Mouse (Mus musculus) monocyte, adult 2 months (primary cell): ENCODE measurements around the gene Cnih4.

Experiments
- DNase-seq, 2 experiments: peaks; one replicate each; pipeline ENCODE4 v3.0.0; 2022; ENCODE audit warnings: low spot score in 2 of 2, low read depth in 1 of 2

Gene Cnih4

DNA sequence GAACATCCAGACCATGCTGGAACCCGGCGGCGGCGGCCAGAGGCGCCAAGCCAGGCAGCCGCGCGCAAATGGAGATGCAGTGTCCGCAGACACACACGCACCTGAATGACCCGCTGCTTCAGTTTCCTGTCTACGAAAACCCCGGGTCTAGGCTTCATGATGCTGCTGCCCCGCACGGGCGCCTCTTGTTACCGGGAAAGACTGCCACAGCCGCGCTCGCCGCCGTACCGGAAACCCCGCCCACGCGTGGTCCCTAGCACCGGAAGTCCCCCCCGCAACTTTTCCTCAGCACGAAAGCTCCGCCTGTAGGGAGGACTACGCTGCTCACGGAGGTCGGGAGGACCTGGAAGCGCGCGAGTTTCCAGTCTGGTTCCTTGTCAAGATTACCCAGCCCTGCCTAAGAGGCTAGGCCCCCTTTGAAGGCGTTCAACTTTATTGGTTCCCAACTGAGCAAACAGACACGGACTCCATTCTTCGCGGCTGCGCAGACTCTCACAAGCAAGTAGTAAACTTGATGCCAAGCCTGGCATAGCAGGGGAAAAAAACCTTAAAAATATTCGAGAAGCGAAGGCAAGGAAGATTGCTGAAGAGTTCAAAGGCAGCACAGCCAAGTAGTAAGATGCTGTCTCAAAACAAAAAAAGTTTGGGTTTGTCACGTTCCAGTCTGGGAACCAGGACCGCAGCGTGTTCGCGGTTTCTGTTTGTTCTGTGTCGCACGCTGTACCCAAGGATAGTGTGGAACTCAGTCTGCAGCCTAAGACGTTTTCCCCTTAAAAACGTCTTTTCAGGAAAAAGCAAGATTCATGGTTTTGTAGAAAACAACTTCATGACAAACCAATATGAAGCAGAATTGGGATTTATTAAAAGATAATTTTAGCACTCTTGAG is at the start of gene Cnih4, which contains the start of gene Nvl:
Gene Cnih4 (plus strand): TSS at position 744 of the 887 bp plus-strand sequence.
Gene Nvl (minus strand): TSS at position 255 of the 887 bp plus-strand sequence.
- DNase-seq, result peak; percentile 66 to 80

DNA sequence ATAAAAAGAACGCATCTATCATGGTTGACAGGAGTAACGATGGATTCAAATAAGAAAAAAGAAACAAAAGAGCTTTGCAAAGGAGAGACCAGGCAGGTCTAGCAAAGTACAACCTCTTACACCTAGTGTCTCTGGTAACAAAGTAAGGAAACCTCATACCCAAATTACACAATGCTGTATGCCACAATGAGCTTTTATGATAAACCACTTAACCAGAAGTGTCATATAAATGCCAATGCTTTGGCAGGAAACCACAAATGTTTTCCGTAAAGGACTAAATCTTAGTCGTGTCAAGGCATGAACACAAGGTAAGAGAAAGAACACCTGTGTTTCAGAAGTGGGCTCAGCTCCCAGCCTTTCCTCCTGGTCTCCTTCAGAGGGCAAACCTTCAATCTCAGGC is 27.4 kb upstream of the Cnih4 start:
- no peak for DNase-seq

DNA sequence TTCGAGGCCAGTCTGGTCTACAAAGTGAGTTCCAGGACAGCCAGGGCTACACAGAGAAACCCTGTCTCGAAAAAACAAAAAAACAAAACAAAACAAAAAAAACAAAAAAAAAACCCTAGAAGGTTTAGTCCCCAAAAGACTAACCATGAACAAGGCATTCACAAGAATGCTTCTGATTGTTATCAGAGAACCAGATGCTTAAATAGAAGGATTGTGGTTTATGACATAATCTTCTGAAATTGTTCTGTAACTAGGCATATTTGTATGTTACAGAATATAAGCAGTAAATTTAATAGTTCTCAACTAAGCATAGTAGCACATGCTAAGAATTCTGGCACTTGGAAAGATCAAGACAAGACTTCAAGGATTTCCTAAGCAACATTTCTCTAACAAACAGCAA is 20.3 kb upstream of the Cnih4 start:
- no peak for DNase-seq

DNA sequence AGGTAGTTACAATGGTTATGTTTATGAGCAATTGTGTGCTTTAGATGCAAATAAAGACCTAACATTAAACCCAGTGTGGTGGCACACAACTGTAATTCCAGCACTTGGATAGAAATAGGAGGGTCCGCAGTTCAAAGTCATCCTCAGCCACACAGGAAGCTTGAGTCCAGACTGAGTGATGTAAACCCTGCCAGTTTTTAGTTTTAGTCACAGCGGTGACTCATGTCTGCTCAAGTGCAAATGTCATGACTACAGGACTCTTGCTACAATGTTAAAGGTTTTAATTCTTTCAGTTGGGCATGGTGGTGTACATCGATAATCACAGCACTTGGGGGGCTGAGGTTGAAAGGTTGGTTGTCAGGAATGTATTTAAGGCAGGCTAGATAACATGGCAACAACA is 18.6 kb upstream of the Cnih4 start:
- no peak for DNase-seq

DNA sequence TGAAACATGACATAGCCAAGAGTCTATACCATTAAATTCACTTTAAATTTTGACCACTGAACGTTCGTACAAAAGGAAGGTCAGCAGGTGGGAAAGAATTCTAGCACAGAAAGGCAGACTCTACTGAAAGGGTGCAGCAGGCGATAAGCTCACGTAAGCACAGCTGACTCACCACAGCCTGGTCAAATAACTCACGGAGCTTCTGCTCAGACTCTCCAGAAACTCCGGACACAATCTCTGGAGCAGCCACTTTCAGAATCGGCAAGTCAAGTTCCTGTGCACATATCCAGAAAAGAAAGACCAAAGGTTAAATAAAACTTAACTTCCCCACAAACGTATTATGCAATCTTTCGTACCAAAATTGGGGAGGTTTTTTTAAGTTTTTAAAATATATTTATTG is 17.7 kb upstream of the Cnih4 start:
- DNase-seq, result no peak

DNA sequence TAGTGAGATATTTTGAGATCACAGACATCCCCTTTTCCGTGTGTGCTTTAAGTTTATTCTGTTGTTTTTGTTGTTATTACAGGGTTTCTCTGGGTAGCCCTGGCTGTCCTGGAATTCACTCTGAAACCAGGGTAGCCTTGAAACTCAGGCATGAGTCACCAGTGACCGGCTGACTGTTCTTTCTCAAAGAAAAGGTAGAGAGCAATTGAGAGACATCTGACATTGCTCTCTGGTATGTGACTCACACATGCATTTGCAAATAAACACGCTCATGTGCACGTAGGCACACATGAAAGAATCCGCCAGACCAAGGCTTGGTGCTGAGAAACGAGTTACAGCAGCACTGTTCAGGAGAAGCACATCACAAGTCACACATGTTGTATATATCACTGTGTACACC is 12.6 kb upstream of the Cnih4 start:
- DNase-seq, result no peak

DNA sequence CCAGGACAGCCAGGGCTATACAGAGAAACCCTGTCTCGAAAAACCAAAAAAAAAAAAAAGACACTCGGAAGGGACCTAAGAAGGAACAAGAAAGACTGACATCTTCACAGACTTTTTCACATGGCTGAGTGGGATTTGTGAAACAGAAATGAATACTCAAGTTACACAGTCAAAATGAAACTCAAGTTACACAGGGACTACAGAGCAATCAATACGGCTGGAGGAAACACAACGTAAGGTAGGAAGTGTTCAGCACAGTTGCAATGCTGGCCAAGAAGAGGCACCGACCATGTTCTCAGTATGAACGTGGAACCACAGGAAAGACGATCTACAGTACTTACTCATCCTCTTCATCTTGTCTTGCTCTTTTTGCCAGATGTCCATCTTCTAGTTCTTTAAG is 5.8 kb upstream of the Cnih4 start:
- no peak for DNase-seq

DNA sequence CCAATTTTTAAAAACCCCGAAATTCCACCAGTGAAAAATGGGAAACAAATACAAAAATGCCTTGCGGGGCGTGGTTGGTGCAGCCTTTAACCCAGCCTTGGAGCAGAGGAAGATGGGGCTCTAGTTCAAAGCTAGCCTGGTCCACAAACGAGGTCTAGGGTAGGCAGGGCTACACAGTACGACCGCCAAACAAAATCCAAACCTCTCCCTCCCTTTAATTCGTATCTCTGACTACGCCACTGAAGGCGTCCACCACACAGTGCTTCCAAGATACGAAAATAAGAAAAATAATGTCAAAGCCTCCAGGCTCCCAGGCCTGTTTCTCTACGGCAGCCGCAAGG is 914 bp upstream of the Cnih4 start:
- no peak for DNase-seq

DNA sequence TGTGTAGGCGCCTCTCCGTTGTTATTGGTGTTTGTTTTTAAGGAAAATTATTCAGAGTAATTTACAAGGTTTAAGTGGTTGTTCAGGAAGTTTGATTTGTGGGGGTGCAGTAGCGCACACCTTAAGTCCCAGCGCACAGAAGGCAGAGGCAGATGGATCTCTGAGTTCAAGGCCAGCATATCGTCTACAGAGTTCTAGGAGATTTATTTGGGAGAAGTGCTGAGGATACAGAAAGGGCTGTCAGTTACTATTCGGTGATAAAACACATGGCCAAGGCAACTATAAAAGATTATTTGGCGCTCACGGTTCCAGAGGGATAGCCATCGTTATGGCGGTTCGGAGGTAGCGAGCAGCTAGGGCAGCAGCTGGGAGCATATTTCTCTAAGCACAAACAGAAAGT is 473 bp downstream of the Cnih4 start:
- DNase-seq, result no peak

DNA sequence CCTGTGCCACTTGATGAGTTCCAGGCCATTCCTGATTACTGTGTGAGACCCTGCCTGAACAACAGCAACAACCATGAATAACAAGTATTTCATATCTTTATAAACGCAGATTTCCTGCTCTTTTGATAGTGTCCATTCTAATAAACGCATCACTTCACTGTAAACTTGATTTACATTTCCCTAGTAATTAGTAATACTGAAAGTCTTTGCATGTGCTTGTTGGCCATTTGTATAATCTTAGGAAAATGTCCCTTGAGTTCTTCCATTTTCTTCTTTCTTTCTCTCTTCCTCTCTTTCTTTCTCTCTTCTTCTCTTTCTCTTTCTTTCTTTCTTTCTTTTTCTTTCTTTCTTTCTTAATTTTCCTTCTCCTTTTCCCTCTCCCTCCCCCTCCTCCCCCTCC is 1.7 kb downstream of the Cnih4 start:
- DNase-seq, result no peak

DNA sequence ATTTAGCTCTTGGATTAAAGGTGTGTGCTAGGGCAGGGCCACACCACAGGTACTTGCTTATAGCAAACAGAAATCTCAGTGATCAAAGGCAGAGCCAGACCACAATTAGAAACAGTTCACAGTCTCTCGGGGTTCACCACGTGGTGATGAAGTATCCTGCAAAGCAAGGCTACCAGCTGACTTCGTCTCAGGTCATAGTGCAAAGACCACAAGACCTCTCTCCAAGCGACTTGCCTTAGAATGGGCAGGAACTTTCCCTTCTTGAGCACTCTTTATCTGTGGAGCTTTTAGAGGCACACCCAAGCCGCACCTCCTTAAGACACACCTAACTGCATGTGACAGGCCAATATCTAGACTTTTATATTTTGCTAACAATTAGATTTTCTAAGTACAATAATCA is 4.0 kb downstream of the Cnih4 start:
- no peak for DNase-seq

DNA sequence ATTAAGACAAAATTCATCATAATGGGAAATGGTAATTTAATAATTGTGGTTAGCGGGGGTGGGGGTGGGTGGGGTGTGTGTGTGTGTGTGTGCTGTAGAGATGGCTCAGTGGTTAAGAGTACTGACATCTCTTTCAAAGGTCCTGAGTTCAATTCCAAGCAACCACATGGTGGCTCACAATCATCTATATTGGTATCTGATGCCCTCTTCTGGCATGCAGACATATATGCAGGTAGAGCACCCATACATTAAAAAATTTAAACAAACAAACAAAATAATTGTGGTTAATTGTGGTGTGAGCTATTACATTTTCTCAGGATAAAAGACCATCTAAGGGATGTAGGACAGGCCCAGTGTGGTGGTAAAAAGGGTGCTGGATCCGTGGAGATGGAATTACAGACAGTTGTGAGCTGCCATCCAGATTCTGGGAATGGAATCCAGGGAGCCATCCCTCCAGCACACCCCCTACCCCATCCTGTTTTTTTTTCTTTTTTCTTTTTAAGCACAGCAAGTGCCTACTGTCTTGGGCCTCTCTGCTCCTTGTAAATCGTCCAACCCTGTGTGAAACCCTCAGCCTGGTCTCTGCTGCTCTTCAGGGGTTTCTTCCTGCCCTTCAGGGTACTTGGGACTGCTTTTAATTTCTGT is 5.0 kb downstream of the Cnih4 start:
- no peak for DNase-seq

DNA sequence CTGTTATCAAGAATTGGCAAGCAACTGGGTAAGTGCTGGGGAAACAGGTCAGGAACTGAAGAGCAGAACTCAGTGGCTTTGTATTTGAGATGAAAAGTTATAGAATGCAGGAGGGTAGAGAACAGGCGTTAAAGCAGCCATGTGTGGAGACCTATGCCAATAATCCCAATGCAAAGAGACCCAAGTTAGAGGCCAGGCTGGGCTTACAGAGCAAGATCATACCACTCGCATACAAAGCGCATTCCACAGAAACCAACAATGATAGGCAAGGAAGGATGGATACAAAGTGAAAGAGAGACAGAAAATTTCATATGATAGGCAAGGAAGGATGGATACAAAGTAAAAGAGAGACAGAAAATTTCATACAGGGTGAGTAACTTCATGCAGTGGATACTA is 5.9 kb downstream of the Cnih4 start:
- no peak for DNase-seq

DNA sequence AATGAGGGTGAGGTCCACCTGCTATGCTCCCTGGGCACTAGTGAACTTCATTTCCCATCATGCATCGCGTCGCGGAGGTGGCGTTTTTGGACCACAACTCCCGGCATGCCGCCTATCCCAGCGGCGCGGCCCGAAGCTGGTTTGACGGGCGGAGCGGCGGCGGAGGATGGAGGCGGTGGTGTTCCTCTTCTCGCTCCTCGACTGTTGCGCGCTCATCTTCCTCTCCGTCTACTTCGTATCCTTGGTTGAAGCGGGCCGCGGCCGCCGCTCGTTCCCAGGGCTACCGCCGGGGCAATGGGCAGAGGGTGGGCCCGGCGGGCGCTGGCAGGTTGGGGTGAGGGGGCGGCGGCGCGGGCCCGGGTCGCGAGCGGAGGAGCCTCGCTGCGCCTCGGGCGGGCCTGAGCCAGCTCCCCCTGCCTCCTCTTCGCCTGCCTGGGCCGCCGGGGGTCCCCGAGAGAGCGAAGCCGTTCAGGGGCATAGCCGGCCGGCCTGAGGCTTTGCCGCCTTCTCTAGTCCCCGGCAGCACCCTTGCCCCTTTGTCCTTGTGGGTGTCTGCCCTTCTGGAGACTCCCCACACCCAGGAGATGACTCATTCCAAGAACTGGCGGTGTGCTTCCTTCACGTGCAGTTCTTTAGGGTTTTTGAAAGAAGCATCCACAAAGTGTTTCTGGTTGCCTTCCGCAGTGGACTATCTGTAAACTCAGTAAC is 6.5 kb downstream of the Cnih4 start:
- peak; percentile 60 to 71 for DNase-seq

DNA sequence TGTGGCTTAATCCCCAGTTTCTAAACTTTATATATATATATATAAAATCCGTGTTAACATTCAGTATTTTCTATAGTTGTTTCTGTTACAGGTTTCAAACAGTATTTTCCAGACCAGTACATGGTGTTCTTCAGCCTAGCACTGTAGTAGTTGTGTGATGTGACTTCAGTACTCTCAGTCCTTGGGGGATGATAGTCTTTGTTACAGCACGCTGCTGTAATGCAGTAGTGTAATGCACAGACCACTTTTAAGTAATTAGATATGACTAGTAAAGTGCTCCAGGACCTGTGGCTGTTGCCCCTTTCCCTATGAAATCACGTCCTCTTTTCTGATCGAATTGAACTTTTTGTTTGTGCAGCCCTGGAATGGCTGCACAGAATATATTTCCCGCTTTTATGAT is 7.0 kb downstream of the Cnih4 start:
- no peak for DNase-seq

DNA sequence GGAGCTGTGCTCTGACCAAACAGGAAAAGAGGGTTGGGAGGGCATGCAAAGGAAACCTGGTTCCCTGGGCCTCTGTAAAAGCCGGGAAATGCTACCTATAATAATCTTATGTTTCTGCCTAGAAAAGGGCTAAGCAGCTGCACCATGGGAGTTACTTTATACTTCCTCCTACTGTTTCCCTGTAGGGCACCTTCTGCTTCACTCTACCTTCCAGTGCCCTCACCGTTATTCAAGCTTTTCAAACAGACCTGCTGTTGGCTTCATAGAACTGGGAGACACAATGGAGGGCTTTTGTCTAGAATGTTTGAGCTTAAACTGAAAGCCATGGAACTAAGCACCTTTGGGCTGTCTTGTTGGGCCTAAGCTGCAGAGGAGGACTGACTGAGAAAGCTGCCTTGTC is 23.3 kb downstream of the Cnih4 start:
- no peak for DNase-seq

DNA sequence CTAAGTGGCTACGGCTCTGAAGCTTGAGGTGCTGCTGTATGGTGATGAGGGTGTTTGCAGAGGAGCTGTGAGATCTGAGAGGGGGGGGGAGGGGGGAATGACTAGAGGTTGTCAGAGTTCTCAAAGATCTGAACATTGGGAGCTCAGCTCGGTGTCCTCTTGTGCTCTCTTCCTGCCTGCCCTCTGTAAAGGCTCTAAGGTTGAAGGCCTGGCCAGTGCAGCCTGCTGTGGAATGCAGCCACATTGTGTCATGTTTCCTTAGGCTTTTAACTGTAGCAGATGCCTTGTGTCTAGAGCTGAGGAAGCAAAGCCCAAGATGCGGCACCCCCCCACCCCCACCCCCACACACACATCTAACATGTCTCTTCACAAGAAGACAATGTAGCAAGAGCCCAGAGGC is 23.9 kb downstream of the Cnih4 start:
- no peak for DNase-seq

DNA sequence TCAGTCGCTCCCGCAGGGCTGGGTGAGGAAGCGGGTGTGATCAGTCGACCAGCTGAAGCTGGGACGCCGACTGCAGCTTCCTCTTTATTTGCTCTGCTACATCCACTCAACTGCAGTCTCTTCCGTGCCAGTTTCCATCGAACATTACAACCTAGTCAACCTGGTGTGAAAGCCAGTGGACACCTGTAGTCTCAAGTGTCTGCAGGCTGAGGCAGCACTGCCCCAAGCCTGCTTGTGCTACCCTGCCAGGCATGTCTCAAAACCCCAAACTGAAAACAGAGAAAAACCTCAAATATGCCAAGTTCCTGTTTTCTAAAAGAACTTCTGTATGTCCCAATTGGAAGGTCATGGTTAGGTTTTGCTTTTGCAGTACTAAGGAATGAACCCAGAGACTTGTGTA is 25.7 kb downstream of the Cnih4 start:
- peak; percentile 5 to 60 for DNase-seq

DNA sequence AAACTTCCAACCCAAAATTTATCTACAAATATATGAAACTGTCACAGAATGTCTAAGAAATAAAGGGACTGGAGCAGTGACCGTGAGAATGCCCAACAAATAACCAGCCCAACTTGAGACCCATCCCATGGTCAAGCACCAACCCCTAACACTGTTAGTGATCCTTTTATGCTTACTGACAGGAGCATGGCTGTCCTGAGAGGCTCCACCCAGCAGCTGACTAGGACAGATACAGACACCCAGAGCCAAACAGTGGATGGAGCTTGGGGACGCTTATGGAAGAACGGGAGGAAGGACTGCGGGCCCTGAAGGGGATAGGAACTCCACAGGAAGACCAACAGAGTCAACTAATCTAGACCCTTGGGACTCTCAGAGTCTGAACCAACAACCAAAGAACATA is 44.4 kb downstream of the Cnih4 start:
- DNase-seq, result no peak

DNA sequence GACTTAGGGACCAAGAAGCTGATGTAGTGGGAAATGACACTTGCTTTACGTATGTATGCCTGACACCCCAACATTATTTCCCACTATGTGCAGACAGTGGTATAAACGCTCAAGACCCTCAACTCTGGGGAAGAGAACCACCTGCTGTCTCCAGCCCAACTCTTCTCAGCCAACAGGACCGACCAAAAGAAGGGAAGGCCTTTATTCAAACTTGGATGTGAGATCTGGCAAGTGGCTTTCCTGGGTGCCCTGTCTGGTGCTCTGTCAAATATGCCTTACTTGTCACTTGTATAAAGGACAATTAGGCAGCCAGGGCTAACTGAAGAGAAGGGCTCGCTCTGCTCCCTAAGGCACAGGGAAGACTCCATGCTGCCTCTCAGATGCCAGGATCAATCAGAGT is 55.0 kb downstream of the Cnih4 start:
- DNase-seq, result no peak

DNA sequence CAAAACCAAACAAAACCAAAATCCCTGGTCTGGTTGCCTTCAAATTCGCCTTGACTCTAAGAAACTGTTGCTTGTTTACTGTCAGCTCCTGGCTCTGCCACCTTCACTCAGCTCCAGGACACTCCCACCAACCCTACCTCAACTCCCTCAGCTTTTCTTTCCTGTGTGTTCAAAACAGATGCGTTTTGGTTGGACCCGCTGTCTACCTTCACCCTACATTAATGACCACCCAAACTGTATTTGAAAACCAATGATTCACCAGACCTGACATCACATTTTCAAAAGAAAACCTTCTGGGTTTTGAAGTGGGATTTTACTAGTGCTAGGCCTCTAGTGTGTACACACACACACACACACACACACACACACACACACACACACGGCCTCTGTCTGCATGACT is 65.7 kb downstream of the Cnih4 start:
- no peak for DNase-seq
